Mouse (Mus musculus) lung, adult 2 months (tissue): Measurements from ENCODE around the gene Tnip3.

ENCODE experiments used
- CTCF ChIP-seq: fragments of 200-500 bp; IDR thresholded peaks from 2 replicates; pipeline ENCODE4 v1.5.1; 2011; ENCODE audit warnings: mild to moderate bottlenecking, low read length, control low read depth; ENCODE audit not compliant: insufficient read depth
- POLR2A ChIP-seq: fragments of 200-500 bp; IDR thresholded peaks from 2 replicates; pipeline ENCODE4 v1.6.1; 2011; ENCODE audit warnings: low read depth, mild to moderate bottlenecking, control low read depth, low read length, borderline replicate concordance; ENCODE audit errors: extremely low read depth

- TF ChIP-seq POLR2A (no peak), CTCF (no peak)
Observed at GRCm38 (mm10) chr6:65594171-65594570, 69.1 kb downstream of the Tnip3 start.
